Mouse (Mus musculus): ENCODE data around the gene Prph. TPM values are rescaled to one million over a fixed set of nuclear protein-coding genes. Genes with fewer than 3 reads are reported as not detected.

The Prph gene
- polyA plus RNA-seq, 1 experiment from 2014 or later: 6.3 TPM

GRCm38 (mm10) chr15:99098493-99098861 is 43.5 kb downstream of the Prph start:
- H3K4me1 ChIP-seq: peaks cover 58% of the 10 kb centered on the region
- no peaks in the 10 kb centered on the region for H3K36me3 ChIP-seq (replicated peaks)
- peaks cover 75% of the 10 kb centered on the region for H3K27me3 ChIP-seq (replicated peaks; ENCODE audit: low read depth, poor library complexity, severe bottlenecking)
- H3K4me3 ChIP-seq: peak overlapping the region; percentile 57
- 1% methylated on average over 9 of the region's 9 CpGs for WGBS
- H3K27ac ChIP-seq (replicated peaks): peak overlapping the region; percentile 51; the same call in 1 of the 2 replicates
- peak; percentile 54 for DNase-seq (ENCODE audit: low spot score)
- H3K9me3 ChIP-seq: no peaks in the 10 kb centered on the region

DNA sequence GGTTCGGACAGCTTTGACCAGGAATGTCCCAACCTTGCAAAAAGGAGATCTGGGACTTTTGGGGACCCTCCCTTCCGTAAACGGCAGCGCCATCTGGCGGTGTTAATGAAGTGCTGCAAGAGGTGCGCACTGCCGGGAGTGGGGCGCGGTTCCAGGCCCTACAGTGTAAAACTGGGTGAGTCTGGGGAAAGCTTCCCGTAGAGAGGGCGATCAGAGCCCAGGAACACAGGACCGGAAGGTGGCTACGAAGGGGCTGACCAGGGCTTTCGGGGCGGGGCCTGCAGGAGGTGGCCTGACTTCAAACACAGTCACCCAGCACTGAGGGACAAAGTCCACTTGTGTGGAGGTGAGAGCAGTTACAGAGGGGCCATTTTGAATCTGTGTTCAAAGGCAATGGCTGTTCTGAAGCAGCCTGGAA is 44.2 kb downstream of the Prph start:
- Histone ChIP-seq H3K27ac (replicated peaks) (peak overlapping the region; percentile 35; the same call in 1 of the 2 replicates), H3K36me3 (replicated peaks) (no peaks in the 10 kb centered on the region), H3K4me3 (peak overlapping the region; percentile 57)

DNA sequence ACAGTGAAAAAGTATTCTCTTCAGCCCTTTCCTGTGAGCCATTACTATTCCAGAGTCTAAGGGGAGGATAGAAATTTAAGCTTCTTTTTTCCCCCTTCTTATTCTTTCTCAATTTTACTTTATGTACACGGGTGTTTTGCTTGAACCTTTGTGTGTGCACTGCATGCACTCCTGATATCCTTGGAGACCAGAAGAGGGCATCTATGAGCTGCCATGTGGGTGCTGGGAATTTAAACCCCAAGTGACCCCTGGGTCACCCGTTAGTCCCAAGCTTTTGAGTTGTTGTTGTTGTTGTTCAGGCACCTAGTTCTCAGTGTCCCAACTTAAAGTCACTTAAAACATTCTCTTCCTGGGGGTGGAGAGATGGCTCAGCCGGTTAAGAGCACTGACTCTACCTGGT is 45.0 kb downstream of the Prph start:
- Histone ChIP-seq H3K4me1 (peaks cover 47% of the 10 kb centered on the region), H3K4me3 (no peak overlapping the region), H3K36me3 (replicated peaks) (no peaks in the 10 kb centered on the region), H3K27me3 (replicated peaks; ENCODE audit: low read depth, poor library complexity, severe bottlenecking) (peaks cover 63% of the 10 kb centered on the region), H3K9me3 (no peaks in the 10 kb centered on the region), H3K27ac (replicated peaks) (no peak overlapping the region)
- DNase-seq (ENCODE audit: low spot score): no peak
- 52% methylated on average over 3 of the region's 3 CpGs for WGBS

More for the DNA sequence above, 44.2 kb downstream of the Prph start:
- under 1% methylated on average over 15 of the region's 15 CpGs for WGBS
- peaks cover 53% of the 10 kb centered on the region for H3K4me1 ChIP-seq
- DNase-seq (ENCODE audit: low spot score): peak; percentile 76
- H3K27me3 ChIP-seq (replicated peaks; ENCODE audit: low read depth, poor library complexity, severe bottlenecking): peaks cover 70% of the 10 kb centered on the region
- no peaks in the 10 kb centered on the region for H3K9me3 ChIP-seq

DNA sequence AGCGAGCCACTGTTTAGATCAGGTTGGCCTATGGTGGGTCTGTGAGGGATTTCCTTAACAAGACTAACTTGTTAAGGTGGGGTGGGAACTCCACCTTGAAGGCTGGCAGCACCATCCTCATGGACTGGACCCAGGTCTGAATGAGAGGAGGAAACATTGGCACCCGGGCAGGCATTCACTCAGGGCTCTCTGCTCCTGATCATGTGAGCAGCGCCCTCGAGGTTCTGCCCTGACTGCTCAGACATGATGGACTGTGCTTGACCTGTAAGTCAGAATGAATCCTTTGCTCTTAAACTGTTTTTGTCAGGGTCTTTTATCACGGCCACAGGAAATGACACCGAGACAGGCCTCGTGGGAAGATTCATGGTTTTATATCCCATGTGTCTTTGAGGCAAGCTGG is 50.3 kb downstream of the Prph start:
- Histone ChIP-seq H3K27me3 (replicated peaks; ENCODE audit: low read depth, poor library complexity, severe bottlenecking) (peaks cover 10% of the 10 kb centered on the region), H3K4me3 (no peak overlapping the region), H3K27ac (replicated peaks) (no peak overlapping the region), H3K4me1 (no peaks in the 10 kb centered on the region), H3K36me3 (replicated peaks) (no peaks in the 10 kb centered on the region), H3K9me3 (no peaks in the 10 kb centered on the region)
- DNase-seq (ENCODE audit: low spot score): no peak
- WGBS: 82% methylated on average over 7 of the region's 7 CpGs

DNA sequence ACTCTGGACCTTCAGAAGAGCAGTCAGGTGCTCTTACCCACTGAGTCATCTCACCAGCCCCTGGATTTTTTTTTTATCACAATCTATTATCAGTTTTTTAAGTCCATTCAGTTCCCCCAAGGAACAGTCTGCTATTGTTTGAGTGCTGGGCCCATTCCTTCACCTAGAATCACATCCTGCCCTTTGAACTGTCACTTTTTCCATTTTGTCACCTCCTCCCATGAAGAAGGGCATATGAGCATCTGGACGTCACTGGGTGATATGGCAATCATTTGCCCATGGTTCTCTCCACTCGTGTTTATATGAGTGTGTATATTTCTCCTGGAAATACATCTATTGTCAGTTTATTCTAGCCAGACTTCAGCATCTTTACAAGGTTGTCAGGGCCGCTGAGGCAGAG is 52.9 kb downstream of the Prph start:
- WGBS: 78% methylated on average over 3 of the region's 3 CpGs
- DNase-seq (ENCODE audit: low spot score): no peak
- Histone ChIP-seq H3K4me1 (peaks cover 5% of the 10 kb centered on the region), H3K27ac (replicated peaks) (no peak overlapping the region), H3K9me3 (no peaks in the 10 kb centered on the region), H3K4me3 (no peak overlapping the region), H3K36me3 (replicated peaks) (no peaks in the 10 kb centered on the region), H3K27me3 (replicated peaks; ENCODE audit: low read depth, poor library complexity, severe bottlenecking) (no peaks in the 10 kb centered on the region)

Small RNAs within 50 kb of the gene (microRNA-seq; reads per million reads assigned to microRNA genes)
- 2.1 reads per million for gene Mir6960

Other genes starting within 250 kb of the Prph start
- not detected in 2 replicates for gene Ddn, start 245.7 kb upstream of the Prph start, polyA plus RNA-seq (2016; fragmentation: Nextera tagmentation; extraction: Ambion mirVana)
- gene Prkag1, start 223.7 kb upstream of the Prph start, polyA plus RNA-seq (2016; fragmentation: Nextera tagmentation; extraction: Ambion mirVana): 83.5 and 85.3 TPM in 2 replicates
- gene Kmt2d, start 184.0 kb upstream of the Prph start, polyA plus RNA-seq (2016; fragmentation: Nextera tagmentation; extraction: Ambion mirVana): 12.1 and 12.7 TPM in 2 replicates
- gene Rhebl1, start 160.6 kb upstream of the Prph start, polyA plus RNA-seq (2016; fragmentation: Nextera tagmentation; extraction: Ambion mirVana): 29.2 and 29.5 TPM in 2 replicates
- 0.31 and 0.34 TPM in 2 replicates for gene Dhh, start 156.6 kb upstream of the Prph start, polyA plus RNA-seq (2016; fragmentation: Nextera tagmentation; extraction: Ambion mirVana)
- 23.4 and 26.9 TPM in 2 replicates for gene Lmbr1l, start 136.9 kb upstream of the Prph start, polyA plus RNA-seq (2016; fragmentation: Nextera tagmentation; extraction: Ambion mirVana)
- 2,343 and 2,408 TPM in 2 replicates for gene Tuba1b, start 120.6 kb upstream of the Prph start, polyA plus RNA-seq (2016; fragmentation: Nextera tagmentation; extraction: Ambion mirVana)
- not detected in 2 replicates for gene Gm49450, start 101.6 kb upstream of the Prph start, polyA plus RNA-seq (2016; fragmentation: Nextera tagmentation; extraction: Ambion mirVana)
- gene Tuba1a, start 101.5 kb upstream of the Prph start, polyA plus RNA-seq (2016; fragmentation: Nextera tagmentation; extraction: Ambion mirVana): 2,739 and 2,840 TPM in 2 replicates
- gene Tuba1c, start 25.3 kb upstream of the Prph start, polyA plus RNA-seq (2016; fragmentation: Nextera tagmentation; extraction: Ambion mirVana): 141 and 144 TPM in 2 replicates
- 49.8 and 53.1 TPM in 2 replicates for gene Troap, start 19.4 kb downstream of the Prph start, polyA plus RNA-seq (2016; fragmentation: Nextera tagmentation; extraction: Ambion mirVana)
- gene C1ql4, start 32.6 kb downstream of the Prph start, polyA plus RNA-seq (2016; fragmentation: Nextera tagmentation; extraction: Ambion mirVana): 0.36 and 0.52 TPM in 2 replicates
- 1.1 and 1.6 TPM in 2 replicates for gene Dnajc22, start 38.0 kb downstream of the Prph start, polyA plus RNA-seq (2016; fragmentation: Nextera tagmentation; extraction: Ambion mirVana)
- 60.1 and 62.1 TPM in 2 replicates for gene Spats2, start 70.7 kb downstream of the Prph start, polyA plus RNA-seq (2016; fragmentation: Nextera tagmentation; extraction: Ambion mirVana)
- gene Kcnh3, start 169.7 kb downstream of the Prph start, polyA plus RNA-seq (2016; fragmentation: Nextera tagmentation; extraction: Ambion mirVana): 0.25 TPM in 2 replicates
- gene Mcrs1, start 196.8 kb downstream of the Prph start, polyA plus RNA-seq (2016; fragmentation: Nextera tagmentation; extraction: Ambion mirVana): 185 and 189 TPM in 2 replicates
- 72.3 and 76.1 TPM in 2 replicates for gene Prpf40b, start 239.9 kb downstream of the Prph start, polyA plus RNA-seq (2016; fragmentation: Nextera tagmentation; extraction: Ambion mirVana)
- gene Fam186b, start 240.7 kb downstream of the Prph start, polyA plus RNA-seq (2016; fragmentation: Nextera tagmentation; extraction: Ambion mirVana): 0.30 TPM in 1 of 2 replicates, not detected in the other

Data from embryonic facial prominence, embryonic 10.5 days (tissue).